Mouse (Mus musculus) C2C12 (cell line): ENCODE measurements around the gene Cela2a.

Source experiments
- CEBPB ChIP-seq: IDR thresholded peaks from one replicate; pipeline ENCODE4 v1.6.1; 2011; ENCODE audit warnings: low read depth, mild to moderate bottlenecking, control low read depth, moderate library complexity
- CTCF ChIP-seq: IDR thresholded peaks from one replicate; pipeline ENCODE4 v1.5.1; 2011; ENCODE audit not compliant: control insufficient read depth, insufficient read depth, insufficient read length

DNA sequence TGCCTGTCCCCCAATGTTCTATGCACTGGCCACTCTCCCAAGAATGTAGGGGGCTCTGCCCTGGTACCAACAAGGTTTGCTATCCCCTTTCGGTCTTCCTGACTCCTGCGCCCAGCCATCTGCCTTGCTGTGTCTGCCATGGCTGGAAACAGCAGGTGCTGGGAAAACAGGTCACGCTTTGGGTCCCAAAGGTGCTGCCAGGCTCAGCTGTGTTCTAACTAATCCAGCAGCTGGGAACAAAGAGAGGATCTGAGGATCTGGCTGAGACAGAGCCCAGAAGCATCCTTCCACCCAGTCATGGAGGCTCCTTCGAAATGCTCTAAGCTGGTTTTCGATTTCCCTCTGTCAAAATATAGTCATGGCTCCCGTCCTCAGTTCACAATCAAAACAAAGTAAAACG is 9.7 kb downstream of the Cela2a start:
- TF ChIP-seq CTCF (no peak), CEBPB (no peak)
